Mouse (Mus musculus): ENCODE results near the gene Zfp641.

DNA sequence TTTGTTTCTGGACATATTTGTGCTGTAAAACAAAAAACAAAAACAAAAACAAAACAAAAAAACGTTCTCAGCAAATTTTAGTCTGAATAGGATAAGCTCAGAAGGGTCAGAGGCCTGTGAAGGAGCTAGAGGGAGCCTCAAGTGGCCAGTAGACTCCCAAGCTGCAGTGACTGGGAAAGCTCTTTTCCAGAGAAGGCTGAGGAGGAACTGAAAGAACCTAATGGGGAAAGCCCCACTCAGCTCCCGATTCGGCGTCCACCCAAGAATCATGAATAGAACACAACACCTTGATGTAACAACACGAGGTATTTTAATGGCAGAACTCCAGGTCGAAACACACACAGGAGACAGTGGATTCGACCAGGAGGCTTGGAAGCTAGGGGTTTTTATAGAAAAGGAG is 38.2 kb downstream of the Zfp641 start:
- TF ChIP-seq GATA1 (IDR thresholded peaks at IDR 0.05; ENCODE audit: borderline replicate concordance, low read length) = no peak
- no peak for TF ChIP-seq FLI1 (IDR thresholded peaks at IDR 0.05; ENCODE audit: low read length)

Measured in megakaryocyte, embryonic 14.5 days (primary cell).